Mouse (Mus musculus) brown adipose tissue, adult 24 weeks (tissue): ENCODE data around the gene Rdh11. TPM values are rescaled to one million over a fixed set of nuclear protein-coding genes. Genes with fewer than 3 reads are reported as not detected.

ENCODE experiments used
- polyA plus RNA-seq: library from polyadenylated mRNA; stranded (reverse); fragments of >200 nt; gene quantifications from 2 replicates; pipeline ENCODE4 v1.2.4, GENCODE M21; 2012; ENCODE audit not compliant: missing spikeins, insufficient read depth, insufficient read length

Rdh11 gene
- polyA plus RNA-seq, 1 experiment: 7.7 TPM

Other genes with a start within 250 kb of the Rdh11 start
- 1.0 and 3.5 TPM in 2 replicates for gene Tmem229b, start 184.7 kb downstream of the Rdh11 start, polyA plus RNA-seq
- not detected in 2 replicates for gene Plekhh1, start 163.1 kb downstream of the Rdh11 start, polyA plus RNA-seq
- gene Pigh, start 102.6 kb downstream of the Rdh11 start, polyA plus RNA-seq: 8.3 and 8.6 TPM in 2 replicates
- gene Arg2, start 61.5 kb downstream of the Rdh11 start, polyA plus RNA-seq: not detected in 2 replicates
- 88.7 and 124 TPM in 2 replicates for gene Vti1b, start 19.6 kb downstream of the Rdh11 start, polyA plus RNA-seq
- gene Rdh12, start 16.6 kb upstream of the Rdh11 start, polyA plus RNA-seq: not detected in 2 replicates
- gene Zfyve26, start 104.0 kb upstream of the Rdh11 start, polyA plus RNA-seq: 8.6 and 11.1 TPM in 2 replicates
- gene Rad51b, start 105.0 kb upstream of the Rdh11 start, polyA plus RNA-seq: 0.63 and 0.75 TPM in 2 replicates